Mouse (Mus musculus) heart, adult 11 months (tissue): ENCODE results near the gene Gm49384.

ENCODE experiments used
- DNase-seq: peaks from one replicate; pipeline ENCODE4 v3.0.0; 2022

The Gm49384 gene

GRCm38 (mm10) chr12:69166861-69167581, 37.0 kb downstream of the Gm49384 start:
- DNase-seq, result peak; percentile 53

- no peak for DNase-seq
These were observed 39.2 kb downstream of the Gm49384 start for GRCm38 (mm10) chr12:69164904-69165303.

GRCm38 (mm10) chr12:69163586-69163985, 40.5 kb downstream of the Gm49384 start:
- peak; percentile 52 for DNase-seq

- DNase-seq, result peak; percentile 87
These were observed 43.4 kb downstream of the Gm49384 start for GRCm38 (mm10) chr12:69160677-69161076.

- DNase-seq, result no peak
These were observed 44.5 kb downstream of the Gm49384 start for GRCm38 (mm10) chr12:69159578-69159940.

- DNase-seq, result peak; percentile 100
These were observed 45.1 kb downstream of the Gm49384 start, which contains the start of gene Rps29 for GRCm38 (mm10) chr12:69158765-69159577. Gene Rps29, minus strand, starts transcription at chr12:69159186.

- no peak for DNase-seq
These were observed 45.7 kb downstream of the Gm49384 start for GRCm38 (mm10) chr12:69158366-69158764.

GRCm38 (mm10) chr12:69157107-69157506, 47.0 kb downstream of the Gm49384 start:
- no peak for DNase-seq

GRCm38 (mm10) chr12:69156436-69156835, 47.6 kb downstream of the Gm49384 start:
- DNase-seq, result no peak

- DNase-seq, result no peak
These were observed 48.1 kb downstream of the Gm49384 start for GRCm38 (mm10) chr12:69155923-69156322.

GRCm38 (mm10) chr12:69150049-69150448, 54.0 kb downstream of the Gm49384 start:
- no peak for DNase-seq

GRCm38 (mm10) chr12:69147166-69147735, 56.8 kb downstream of the Gm49384 start:
- peak; percentile 93 for DNase-seq

GRCm38 (mm10) chr12:69143460-69143859, 60.6 kb downstream of the Gm49384 start:
- DNase-seq, result no peak

- no peak for DNase-seq
These were observed 64.2 kb downstream of the Gm49384 start for GRCm38 (mm10) chr12:69139841-69140240.
